Mouse (Mus musculus) limb, embryonic 14.5 days (tissue): ENCODE data around the gene Ddhd1. TPM values are rescaled to one million over a fixed set of nuclear protein-coding genes. Genes with fewer than 3 reads are reported as not detected.
A peak's percentile ranks its signal among the peaks of the same experiment; 100 is the strongest.

Source experiments
- ATAC-seq: fragments of 200-750 bp; cut with Nextera tagmentation; 2 replicates; pipeline ENCODE4 v1.8.0; 2017; ENCODE audit warnings: low read depth, moderate number of reproducible peaks, moderate TSS enrichment; ENCODE audit not compliant: low FRiP score
- DNase-seq: peaks from one replicate; pipeline ENCODE4 v3.0.0-alpha.2; 2015; ENCODE audit warnings: low spot score
- H3K27ac ChIP-seq: fragments of 300-500 bp; sonication (generic); replicated peaks from 2 replicates; pipeline ENCODE4 v1.5.1; 2014; ENCODE audit warnings: low read depth, mild to moderate bottlenecking, low read length, moderate library complexity, mixed read lengths
- H3K27me3 ChIP-seq: fragments of 300-500 bp; sonication (generic); 2 replicates; pipeline ENCODE4 v1.6.1; 2014; ENCODE audit warnings: low read length, mixed read lengths; ENCODE audit not compliant: control insufficient read depth, insufficient read depth
- H3K36me3 ChIP-seq: fragments of 300-500 bp; sonication (generic); 2 replicates; pipeline ENCODE4 v1.6.1; 2014; ENCODE audit warnings: mild to moderate bottlenecking, low read length, moderate library complexity, mixed read lengths; ENCODE audit not compliant: control insufficient read depth, insufficient read depth
- H3K4me1 ChIP-seq: fragments of 300-500 bp; sonication (generic); 2 replicates; pipeline ENCODE4 v1.6.1; 2014; ENCODE audit warnings: antibody characterized with exemption, low read length, mixed read lengths; ENCODE audit not compliant: control insufficient read depth, insufficient read depth
- H3K4me2 ChIP-seq: fragments of 300-500 bp; sonication (generic); replicated peaks from 2 replicates; pipeline ENCODE4 v1.6.1; 2014; ENCODE audit warnings: low read depth, mild to moderate bottlenecking, low read length, moderate library complexity; ENCODE audit not compliant: severe bottlenecking
- H3K4me3 ChIP-seq: fragments of 300-500 bp; sonication (generic); replicated peaks from 2 replicates; pipeline ENCODE4 v1.5.1; 2014; ENCODE audit warnings: low read length
- H3K9ac ChIP-seq: fragments of 300-500 bp; sonication (generic); 2 replicates; pipeline ENCODE4 v1.6.1; 2014; ENCODE audit warnings: mild to moderate bottlenecking, low read depth, low read length, moderate library complexity; ENCODE audit not compliant: severe bottlenecking
- H3K9me3 ChIP-seq: fragments of 300-500 bp; sonication (generic); 2 replicates; pipeline ENCODE4 v1.6.1; 2016; ENCODE audit warnings: low read length; ENCODE audit not compliant: control insufficient read depth
- POLR2A ChIP-seq: fragments of 200-500 bp; IDR thresholded peaks from 2 replicates; pipeline ENCODE4 v1.8.0; 2012; ENCODE audit warnings: inconsistent platforms, mild to moderate bottlenecking, moderate library complexity, borderline replicate concordance; ENCODE audit not compliant: insufficient read depth, insufficient read length; ENCODE audit errors: extremely low read depth
- WGBS: fragments of 180-500 bp; shearing (Covaris S2); extraction: QIAGEN DNeasy Blood & Tissue Kit; methylation state at CpG from one replicate; pipeline ENCODE4 v1.1.7; 2014; 5-methylcytosine and 5-hydroxymethylcytosine counted together
- polyA plus RNA-seq, 2 experiments: library from polyadenylated mRNA; depleted of rRNA in 1 of 2; stranded (reverse) in 1 of 2; unstranded in 1 of 2; fragments of >200 nt; fragmentation: Nextera tagmentation in 1 of 2; extraction: Ambion mirVana in 1 of 2; gene quantifications; 2 replicates each; pipeline versions ENCODE4 v1.2.1 to v1.2.3; 2012 to 2014

Gene Ddhd1
- polyA plus RNA-seq (2012; rRNA removed) (17.7 and 18.0 TPM in 2 replicates), polyA plus RNA-seq (2014; fragmentation: Nextera tagmentation; extraction: Ambion mirVana) (9.5 and 10.0 TPM in 2 replicates)

DNA sequence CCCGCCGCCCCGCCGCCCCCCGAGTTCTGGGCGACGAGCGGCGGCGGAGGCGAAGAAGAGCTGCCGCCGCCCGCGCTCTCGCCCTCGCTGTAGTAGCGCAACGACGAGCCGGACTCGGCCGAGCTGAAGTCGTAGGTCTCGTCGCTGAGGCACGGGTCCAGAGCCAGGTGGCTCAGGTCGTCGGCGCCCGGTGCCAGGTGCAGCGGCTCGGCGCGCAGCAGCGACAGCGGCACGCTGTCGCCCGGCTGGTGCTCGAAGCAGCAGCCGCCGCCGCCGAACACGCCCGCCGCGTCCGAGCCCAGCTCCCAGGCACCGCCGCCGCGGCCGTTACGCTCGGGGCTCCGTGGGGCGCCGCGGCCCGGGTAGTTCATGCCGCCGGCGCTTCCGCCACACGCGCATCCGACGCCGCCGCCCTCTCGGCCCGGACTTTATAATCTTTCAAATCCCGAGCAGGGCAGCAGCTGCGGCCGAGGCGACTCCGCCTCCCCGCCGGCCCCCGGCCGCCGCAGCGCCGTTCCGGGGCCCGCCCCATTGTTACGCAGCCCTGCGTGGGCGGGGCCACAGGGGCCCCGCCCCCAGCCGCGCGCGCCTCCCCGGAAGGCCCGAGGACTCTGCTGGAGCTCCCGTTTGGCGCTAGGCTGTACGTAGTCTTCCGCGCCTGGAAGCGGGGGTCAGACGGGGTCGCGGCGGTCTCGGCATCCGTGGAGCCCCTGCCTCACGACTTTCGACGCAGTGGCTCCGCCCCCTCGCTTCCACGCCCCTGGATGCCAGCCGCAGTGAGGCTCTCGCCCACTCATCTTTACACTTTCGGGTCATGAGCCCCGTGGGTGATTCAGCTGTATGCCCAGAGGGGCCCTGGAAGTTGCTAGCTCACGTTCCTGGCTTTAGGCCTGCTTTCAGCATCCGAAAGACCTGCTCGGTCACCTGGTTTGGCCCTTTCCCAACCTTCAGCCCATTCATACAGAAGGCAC is at the start of gene Ddhd1:
Gene Ddhd1, minus strand, starts transcription at position 503 of the 971 bp plus-strand sequence.
- peak within 1 kb of the TSS; percentile 95 for H3K4me2 ChIP-seq
- peak within 1 kb of the TSS; percentile 88 for H3K27ac ChIP-seq
- peak within 1 kb of the TSS; percentile 84 for H3K9ac ChIP-seq
- ATAC-seq, result peak; percentile 95
- H3K36me3 ChIP-seq, result no peaks in the 10 kb centered on the region
- H3K27me3 ChIP-seq, result no peaks in the 10 kb centered on the region
- peak; percentile 69; the same call in 1 of the 2 replicates for TF ChIP-seq POLR2A
- peak; percentile 79 for DNase-seq
- H3K4me3 ChIP-seq, result peak within 1 kb of the TSS; percentile 85
- H3K4me1 ChIP-seq, result peaks cover 11% of the 10 kb centered on the region; the same call in 1 of the 2 replicates
- WGBS, result under 1% methylated on average over 48 of the region's 123 CpGs
- no peaks in the 10 kb centered on the region for H3K9me3 ChIP-seq

DNA sequence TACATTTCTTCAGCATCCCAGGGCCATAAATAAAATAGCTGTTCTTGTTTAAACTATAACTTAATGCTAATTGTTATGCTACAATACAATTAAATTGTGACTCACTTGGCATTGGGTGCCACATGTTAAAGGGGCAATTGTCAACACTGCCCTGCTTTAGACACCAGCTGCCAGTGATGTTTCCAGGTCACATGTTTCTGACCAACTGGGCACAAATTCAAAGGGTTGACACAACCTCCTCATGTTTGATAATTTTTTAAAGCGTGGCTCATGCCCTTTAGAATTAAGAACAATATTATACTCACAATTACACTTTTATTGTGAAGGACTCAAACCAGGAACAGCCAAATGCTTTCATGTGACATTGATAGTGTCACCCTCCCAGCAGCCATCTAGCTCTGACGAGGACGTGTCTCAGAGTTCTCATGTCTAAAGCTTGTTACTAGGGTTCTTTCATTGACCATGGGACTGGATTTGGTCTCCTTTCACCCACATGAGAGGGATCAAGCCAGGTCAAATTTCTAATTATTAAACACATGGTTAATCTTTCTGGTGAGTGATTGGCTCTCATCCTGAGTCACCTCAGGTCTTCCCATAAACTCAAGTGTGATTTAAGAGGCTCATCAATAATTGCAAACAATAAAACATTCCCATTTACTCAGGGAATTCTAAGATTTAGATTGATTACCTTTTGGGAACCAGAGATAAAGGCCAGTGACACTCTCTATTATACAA is 49.4 kb upstream of the Ddhd1 start:
- 61% methylated on average over 3 of the region's 3 CpGs for WGBS
- no peak overlapping the region for H3K27ac ChIP-seq
- no peaks in the 10 kb centered on the region for H3K36me3 ChIP-seq
- no peaks in the 10 kb centered on the region for H3K27me3 ChIP-seq
- ATAC-seq, result no peak
- H3K4me3 ChIP-seq, result no peak overlapping the region
- H3K9ac ChIP-seq, result no peak overlapping the region
- H3K4me1 ChIP-seq, result no peaks in the 10 kb centered on the region
- no peak for TF ChIP-seq POLR2A
- H3K9me3 ChIP-seq, result no peaks in the 10 kb centered on the region
- no peak for DNase-seq
- H3K4me2 ChIP-seq, result no peak overlapping the region

DNA sequence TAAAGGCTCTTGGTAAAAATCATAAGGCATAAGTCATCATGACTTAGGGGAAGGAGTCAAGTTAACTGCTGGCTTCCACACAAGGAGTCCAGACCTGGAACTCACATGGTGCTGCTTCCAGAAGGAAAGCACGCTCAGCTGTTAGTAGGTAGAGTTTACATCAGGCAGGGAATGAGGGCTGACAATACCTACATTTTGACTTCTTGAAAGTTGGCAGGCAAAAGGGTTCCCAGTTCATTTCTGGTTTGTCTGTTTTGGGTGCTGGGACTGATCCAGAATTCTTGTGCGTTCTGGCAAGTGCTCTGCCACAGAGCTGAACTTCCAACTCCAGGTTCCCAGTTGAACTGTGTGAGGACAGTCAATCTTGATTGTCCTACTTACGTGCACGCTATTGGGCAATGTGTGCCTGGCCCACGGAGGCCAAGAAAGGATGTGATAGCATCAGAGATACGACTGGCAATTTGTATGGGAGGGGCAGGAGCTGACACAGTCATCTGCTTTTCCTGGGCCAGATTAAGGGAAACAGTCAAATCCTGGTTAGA is 42.2 kb upstream of the Ddhd1 start:
- 65% methylated on average over 6 of the region's 6 CpGs for WGBS
- H3K9me3 ChIP-seq, result no peaks in the 10 kb centered on the region
- no peak overlapping the region for H3K27ac ChIP-seq
- DNase-seq (no peak), ATAC-seq (no peak)
- no peak overlapping the region for H3K4me3 ChIP-seq
- no peaks in the 10 kb centered on the region for H3K27me3 ChIP-seq
- no peak overlapping the region for H3K9ac ChIP-seq
- H3K4me2 ChIP-seq, result no peak overlapping the region
- TF ChIP-seq POLR2A, result no peak
- H3K36me3 ChIP-seq, result no peaks in the 10 kb centered on the region
- no peaks in the 10 kb centered on the region for H3K4me1 ChIP-seq

DNA sequence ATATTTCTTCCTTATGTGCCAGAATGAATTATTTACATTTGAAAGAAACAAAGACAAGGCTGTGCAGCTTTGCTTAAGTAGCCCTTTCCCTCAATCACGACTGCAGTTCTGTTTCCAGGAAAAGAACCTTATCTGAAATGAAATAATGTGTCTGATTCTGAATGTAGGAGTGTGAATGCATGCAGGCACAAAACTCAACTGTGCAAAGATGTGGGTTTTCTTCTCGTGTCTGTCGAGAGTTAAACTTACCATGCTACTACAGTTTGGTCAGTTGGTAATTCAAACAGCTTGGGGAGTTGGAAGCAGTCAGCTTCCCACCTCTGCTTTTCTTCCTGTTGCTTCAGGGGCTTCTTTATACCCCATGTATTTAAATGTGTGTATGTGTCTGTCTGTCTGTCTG is 40.9 kb upstream of the Ddhd1 start:
- no peak overlapping the region for H3K9ac ChIP-seq
- no peaks in the 10 kb centered on the region for H3K4me1 ChIP-seq
- no peaks in the 10 kb centered on the region for H3K36me3 ChIP-seq
- H3K27ac ChIP-seq, result no peak overlapping the region
- no peak for DNase-seq
- ATAC-seq, result no peak
- 58% methylated on average over 3 of the region's 3 CpGs for WGBS
- H3K27me3 ChIP-seq, result no peaks in the 10 kb centered on the region
- H3K4me3 ChIP-seq, result no peak overlapping the region
- no peak overlapping the region for H3K4me2 ChIP-seq
- no peaks in the 10 kb centered on the region for H3K9me3 ChIP-seq
- no peak for TF ChIP-seq POLR2A

DNA sequence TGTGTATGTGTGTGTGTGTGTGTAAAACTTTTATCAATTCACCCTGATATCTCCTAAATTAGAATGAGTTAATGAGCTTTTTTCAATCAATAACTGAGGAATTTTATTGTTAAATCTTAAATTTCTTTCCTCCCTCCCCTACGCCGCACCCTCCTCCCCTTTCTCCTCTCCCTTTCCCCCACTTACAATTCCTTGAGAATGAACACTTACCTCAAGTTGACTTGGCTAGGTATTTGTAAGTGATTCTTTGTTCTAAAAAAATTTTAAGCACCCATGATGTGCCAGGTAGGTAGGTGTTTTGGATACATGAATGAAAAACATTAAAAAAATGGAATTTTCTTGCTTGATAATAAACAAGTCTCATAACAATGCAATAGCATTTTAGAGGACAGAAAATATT is 38.2 kb upstream of the Ddhd1 start:
- Histone ChIP-seq H3K9ac (no peak overlapping the region), H3K4me2 (no peak overlapping the region), H3K4me1 (no peaks in the 10 kb centered on the region), H3K4me3 (no peak overlapping the region), H3K9me3 (no peaks in the 10 kb centered on the region), H3K27ac (no peak overlapping the region), H3K27me3 (no peaks in the 10 kb centered on the region), H3K36me3 (no peaks in the 10 kb centered on the region)
- 83% methylated on average over 2 of the region's 2 CpGs for WGBS
- TF ChIP-seq POLR2A, result no peak
- no peak for DNase-seq
- ATAC-seq, result no peak
